Mouse (Mus musculus): ENCODE results near the gene Mprip. TPM values are rescaled to one million over a fixed set of nuclear protein-coding genes. Genes with fewer than 3 reads are reported as not detected.
"Not testable (repeated sequence)": the region's sequence is repeated elsewhere in the genome, so short reads cannot be mapped to it uniquely, and the experiment has no call there.

Gene Mprip
- polyA plus RNA-seq, 1 experiment from 2014 or later: 27.8 TPM

DNA sequence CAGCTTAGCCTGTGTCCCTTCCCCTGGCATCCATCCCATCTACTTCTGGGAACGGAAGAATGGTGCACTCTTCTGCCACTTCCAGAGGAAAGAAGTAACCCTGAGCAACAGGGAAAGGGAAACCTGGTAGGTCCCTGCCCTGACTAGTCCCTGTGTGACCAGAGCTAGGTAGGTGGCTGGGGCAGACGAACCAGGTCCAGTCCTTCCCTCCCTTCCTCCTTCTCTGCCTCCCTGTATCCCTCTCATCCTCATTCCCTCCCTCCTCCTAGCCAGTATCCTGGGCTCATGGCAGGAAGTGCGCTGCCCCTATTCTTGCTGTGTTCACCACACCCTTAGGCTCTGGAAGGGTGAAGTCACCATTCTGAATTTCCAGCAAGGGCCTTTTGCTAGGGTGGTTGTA is 70.7 kb downstream of the Mprip start:
- Histone ChIP-seq H3K4me3 (ENCODE audit: low read depth, low read length) (no peak overlapping the region), H3K4me1 (replicated peaks; ENCODE audit: control insufficient read depth, insufficient read depth, low read length) (no peaks in the 10 kb centered on the region), H3K27me3 (replicated peaks; ENCODE audit: control insufficient read depth, insufficient read depth, low read length) (no peaks in the 10 kb centered on the region), H3K9ac (ENCODE audit: low read depth, low read length) (no peak overlapping the region), H3K27ac (ENCODE audit: low read depth, low read length) (peak overlapping the region; percentile 35; the same call in 1 of the 2 replicates), H3K36me3 (ENCODE audit: control insufficient read depth, insufficient read depth) (peaks cover 48% of the 10 kb centered on the region), H3K4me2 (replicated peaks; ENCODE audit: low read depth) (no peak overlapping the region), H3K9me3 (ENCODE audit: control insufficient read depth) (no peaks in the 10 kb centered on the region)
- WGBS: 64% methylated on average over 3 of the region's 3 CpGs
- TF ChIP-seq CTCF (IDR thresholded peaks at IDR 0.05; ENCODE audit: low read depth): no peak
- ATAC-seq: no peak

DNA sequence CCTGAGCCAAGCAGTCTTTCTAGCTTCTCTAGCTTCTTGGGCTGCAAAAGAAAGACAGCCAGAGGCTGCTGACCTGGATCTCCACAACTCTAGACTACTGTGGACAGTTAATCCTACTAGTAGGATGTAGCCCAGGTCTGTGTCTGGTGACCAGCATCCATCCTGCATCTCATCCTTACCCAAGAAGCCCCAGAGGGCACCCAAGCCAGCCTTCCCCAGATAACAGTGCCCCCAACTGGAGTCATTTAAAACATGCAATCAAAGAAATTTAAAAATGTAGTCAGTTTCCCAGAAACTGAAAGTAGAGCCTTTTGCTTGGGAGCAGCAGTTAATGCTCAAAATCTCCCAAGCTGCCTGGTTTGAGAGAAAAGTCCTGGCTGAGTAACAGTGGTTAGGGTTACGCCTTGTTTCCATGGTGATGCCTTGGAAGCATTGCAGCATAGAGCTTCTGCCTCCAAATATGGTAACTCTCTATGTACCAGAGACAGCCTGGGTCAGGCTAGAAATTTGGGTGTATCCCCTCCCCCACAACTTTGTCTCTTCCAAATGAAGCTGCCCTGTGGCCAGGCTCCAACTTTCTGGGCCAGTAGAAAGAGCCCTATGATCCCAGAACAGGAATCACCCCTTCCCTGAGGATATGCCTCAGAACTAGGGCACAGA is 71.4 kb downstream of the Mprip start:
- no peak overlapping the region for H3K9ac ChIP-seq (ENCODE audit: low read depth, low read length)
- WGBS: 57% methylated on average over 1 of the region's 1 CpGs
- H3K36me3 ChIP-seq (ENCODE audit: control insufficient read depth, insufficient read depth): peaks cover 55% of the 10 kb centered on the region

DNA sequence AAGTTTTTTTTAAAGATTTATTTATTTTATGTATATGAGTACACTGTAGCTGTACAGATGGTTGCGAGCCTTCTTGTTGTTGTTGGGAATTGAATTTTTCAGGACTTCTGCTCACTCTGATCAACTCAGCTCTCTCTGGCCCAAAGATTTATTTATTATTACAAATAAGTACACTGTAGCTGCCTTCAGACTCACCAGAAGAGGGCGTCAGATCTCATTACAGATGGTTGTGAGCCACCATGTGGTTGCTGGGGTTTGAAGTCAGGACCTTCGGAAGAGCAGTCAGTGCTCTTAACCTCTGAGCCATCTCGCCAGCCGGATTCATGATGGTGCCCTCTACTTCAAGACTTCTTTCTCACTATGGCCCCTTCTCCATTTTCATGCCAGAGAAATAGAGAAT is 72.5 kb downstream of the Mprip start:
- not testable (repeated sequence) for H3K27me3 ChIP-seq (replicated peaks; ENCODE audit: control insufficient read depth, insufficient read depth, low read length); H3K9ac ChIP-seq (ENCODE audit: low read depth, low read length); ATAC-seq; H3K27ac ChIP-seq (ENCODE audit: low read depth, low read length); H3K4me3 ChIP-seq (ENCODE audit: low read depth, low read length); H3K9me3 ChIP-seq (ENCODE audit: control insufficient read depth); H3K4me2 ChIP-seq (replicated peaks; ENCODE audit: low read depth); H3K4me1 ChIP-seq (replicated peaks; ENCODE audit: control insufficient read depth, insufficient read depth, low read length)
- peak; percentile 52 for TF ChIP-seq CTCF (IDR thresholded peaks at IDR 0.05; ENCODE audit: low read depth)
- H3K36me3 ChIP-seq (ENCODE audit: control insufficient read depth, insufficient read depth): peaks cover 55% of the 10 kb centered on the region
- 83% methylated on average over 5 of the region's 5 CpGs for whole genome bisulfite sequencing

More for the DNA sequence above, 71.4 kb downstream of the Mprip start:
- Histone ChIP-seq H3K9me3 (ENCODE audit: control insufficient read depth) (no peaks in the 10 kb centered on the region), H3K27me3 (replicated peaks; ENCODE audit: control insufficient read depth, insufficient read depth, low read length) (no peaks in the 10 kb centered on the region), H3K4me3 (ENCODE audit: low read depth, low read length) (no peak overlapping the region), H3K4me1 (replicated peaks; ENCODE audit: control insufficient read depth, insufficient read depth, low read length) (no peaks in the 10 kb centered on the region), H3K4me2 (replicated peaks; ENCODE audit: low read depth) (no peak overlapping the region), H3K27ac (ENCODE audit: low read depth, low read length) (peak overlapping the region; percentile 46; the same call in 1 of the 2 replicates)
- ATAC-seq: peak; percentile 53; the same call in 1 of the 2 replicates
- peak; percentile 48 for TF ChIP-seq CTCF (IDR thresholded peaks at IDR 0.05; ENCODE audit: low read depth)

DNA sequence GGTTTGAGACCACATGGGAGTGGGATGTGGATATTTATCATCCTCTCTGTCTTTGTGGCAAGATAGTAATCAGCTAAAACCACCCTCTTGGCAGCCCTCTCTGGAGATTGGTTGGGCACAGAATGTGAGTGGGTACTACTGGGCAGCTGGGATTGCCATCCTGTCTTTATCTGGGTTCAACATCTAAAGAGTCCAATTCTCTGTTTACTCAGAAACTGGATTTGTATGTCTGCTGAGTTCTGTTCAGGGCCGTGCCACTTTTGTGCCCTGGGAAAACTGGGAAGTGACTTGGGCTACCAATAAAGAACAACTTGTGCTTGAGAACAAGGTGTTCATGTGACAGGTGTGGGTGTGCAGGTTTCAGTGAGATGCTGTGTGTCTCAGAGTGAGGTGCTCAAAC is 73.2 kb downstream of the Mprip start:
- H3K36me3 ChIP-seq (ENCODE audit: control insufficient read depth, insufficient read depth): peaks cover 55% of the 10 kb centered on the region

DNA sequence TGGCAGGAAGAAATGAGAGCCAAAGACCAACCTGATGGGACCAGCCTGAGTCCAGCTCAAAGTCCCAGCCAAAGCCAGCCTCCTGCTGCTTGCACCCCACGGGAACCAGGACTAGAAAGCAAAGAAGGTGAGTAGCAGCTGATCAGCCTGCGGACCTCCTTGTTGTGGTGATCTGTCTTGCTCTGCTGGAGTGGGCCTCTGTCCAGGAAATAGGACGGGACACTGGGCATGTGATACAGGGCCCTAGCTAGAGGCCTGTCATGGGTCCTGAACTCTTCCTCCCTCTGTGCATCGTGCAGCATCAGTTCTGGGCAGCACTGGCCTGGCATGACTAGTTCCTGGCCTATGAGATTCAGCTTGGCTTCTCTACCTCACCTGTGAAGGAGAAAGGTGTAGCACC is 74.8 kb downstream of the Mprip start:
- WGBS: 92% methylated on average over 4 of the region's 4 CpGs
- H3K4me2 ChIP-seq (replicated peaks; ENCODE audit: low read depth); ATAC-seq; H3K27me3 ChIP-seq (replicated peaks; ENCODE audit: control insufficient read depth, insufficient read depth, low read length); H3K4me1 ChIP-seq (replicated peaks; ENCODE audit: control insufficient read depth, insufficient read depth, low read length); H3K9me3 ChIP-seq (ENCODE audit: control insufficient read depth); H3K4me3 ChIP-seq (ENCODE audit: low read depth, low read length); H3K9ac ChIP-seq (ENCODE audit: low read depth, low read length); H3K27ac ChIP-seq (ENCODE audit: low read depth, low read length): not testable (repeated sequence)
- peaks cover 63% of the 10 kb centered on the region for H3K36me3 ChIP-seq (ENCODE audit: control insufficient read depth, insufficient read depth)

More for the DNA sequence above, 73.2 kb downstream of the Mprip start:
- ATAC-seq: peak; percentile 59; the same call in 1 of the 2 replicates
- no peak overlapping the region for H3K9ac ChIP-seq (ENCODE audit: low read depth, low read length)
- H3K4me1 ChIP-seq (replicated peaks; ENCODE audit: control insufficient read depth, insufficient read depth, low read length): no peaks in the 10 kb centered on the region
- H3K9me3 ChIP-seq (ENCODE audit: control insufficient read depth): no peaks in the 10 kb centered on the region
- no peak overlapping the region for H3K4me2 ChIP-seq (replicated peaks; ENCODE audit: low read depth)
- H3K4me3 ChIP-seq (ENCODE audit: low read depth, low read length): no peak overlapping the region
- no peak for TF ChIP-seq CTCF (IDR thresholded peaks at IDR 0.05; ENCODE audit: low read depth)
- H3K27me3 ChIP-seq (replicated peaks; ENCODE audit: control insufficient read depth, insufficient read depth, low read length): no peaks in the 10 kb centered on the region
- H3K27ac ChIP-seq (ENCODE audit: low read depth, low read length): no peak overlapping the region
- WGBS: 53% methylated on average over 1 of the region's 1 CpGs

DNA sequence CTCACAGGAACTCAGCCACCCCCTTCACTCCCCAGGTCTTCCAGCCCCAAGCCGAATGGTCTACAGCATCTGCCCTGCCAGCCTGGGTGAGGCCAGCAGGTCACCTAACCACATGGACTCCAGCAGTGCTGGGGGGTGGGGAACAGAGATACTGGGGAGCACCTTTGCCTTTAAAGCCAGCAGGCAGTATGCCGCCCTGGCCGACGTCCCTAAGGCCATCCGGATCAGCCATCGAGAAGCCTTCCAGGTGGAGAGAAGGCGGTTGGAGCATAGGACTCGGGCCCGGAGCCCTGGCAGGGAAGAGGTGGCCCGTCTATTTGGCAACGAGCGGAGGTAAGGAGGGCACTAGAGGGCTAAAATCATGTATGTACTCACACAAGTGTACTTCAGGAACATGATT is 76.1 kb downstream of the Mprip start:
- Histone ChIP-seq H3K4me2 (replicated peaks; ENCODE audit: low read depth) (no peak overlapping the region), H3K4me3 (ENCODE audit: low read depth, low read length) (no peak overlapping the region), H3K9me3 (ENCODE audit: control insufficient read depth) (no peaks in the 10 kb centered on the region), H3K36me3 (ENCODE audit: control insufficient read depth, insufficient read depth) (peaks cover 70% of the 10 kb centered on the region), H3K27me3 (replicated peaks; ENCODE audit: control insufficient read depth, insufficient read depth, low read length) (no peaks in the 10 kb centered on the region), H3K27ac (ENCODE audit: low read depth, low read length) (no peak overlapping the region), H3K9ac (ENCODE audit: low read depth, low read length) (no peak overlapping the region), H3K4me1 (replicated peaks; ENCODE audit: control insufficient read depth, insufficient read depth, low read length) (no peaks in the 10 kb centered on the region)
- TF ChIP-seq CTCF (IDR thresholded peaks at IDR 0.05; ENCODE audit: low read depth): no peak
- no peak for ATAC-seq
- WGBS: 95% methylated on average over 12 of the region's 12 CpGs
